Mouse (Mus musculus) E14TG2a.4 (cell line): ENCODE results near the gene Iqsec3.

ENCODE experiments used
- CTCF ChIP-seq: conservative IDR thresholded peaks from 2 replicates; pipeline ENCODE4 v1.5.1; 2014; ENCODE audit warnings: low read length
- NANOG ChIP-seq: IDR thresholded peaks from 2 replicates; pipeline ENCODE4 v1.6.1; 2014; ENCODE audit warnings: borderline replicate concordance, low read length, mixed read lengths

DNA sequence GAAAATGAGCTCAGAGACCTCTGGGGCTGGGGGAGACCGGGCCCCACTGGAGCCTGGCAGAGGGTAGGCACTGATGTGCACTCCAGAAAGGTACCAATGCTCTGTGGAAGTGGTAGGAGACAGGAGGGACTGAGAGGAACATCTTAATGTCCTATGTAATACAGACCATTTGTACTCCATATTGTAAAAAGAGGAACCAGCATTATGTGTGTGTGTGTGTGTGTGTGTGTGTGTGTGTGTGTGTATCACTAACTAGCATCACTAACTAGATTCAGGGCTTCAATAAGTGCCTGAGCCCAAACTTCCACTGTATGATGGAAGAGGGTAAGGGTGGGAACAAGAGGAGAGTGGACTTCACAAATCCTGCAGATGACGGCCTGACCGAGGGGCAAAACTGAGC, 88.1 kb downstream of the Iqsec3 start:
- no peak for TF ChIP-seq CTCF
- TF ChIP-seq NANOG, result no peak
